Mouse (Mus musculus): ENCODE data around the gene Zfp526.

DNA sequence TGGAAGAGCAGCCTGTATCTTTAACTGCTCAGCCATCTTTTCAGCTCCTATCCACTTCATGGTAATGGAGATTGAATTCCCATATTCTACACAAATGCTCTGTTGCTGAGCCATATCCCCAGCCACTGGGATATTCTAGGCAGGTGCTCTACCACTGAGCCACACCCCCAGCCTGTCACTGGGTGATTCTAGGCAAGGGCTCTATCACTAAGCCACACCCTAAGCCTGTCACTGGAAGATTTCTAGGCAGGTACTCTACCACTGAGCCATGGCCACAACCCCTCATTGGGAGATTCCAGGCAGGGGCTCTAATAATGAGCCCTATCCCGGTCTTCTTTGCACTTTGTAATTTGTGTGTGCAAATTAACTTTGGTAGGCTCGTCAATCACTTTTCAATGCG, 26.1 kb upstream of the Zfp526 start:
- TF ChIP-seq CTCF (IDR thresholded peaks at IDR 0.05; ENCODE audit: low read depth, low read length) (no peak), GATA1 (IDR thresholded peaks at IDR 0.05; ENCODE audit: borderline replicate concordance, low read length) (no peak), TAL1 (conservative IDR thresholded peaks at IDR 0.05; ENCODE audit: low read depth, low read length) (no peak), POLR2AphosphoS5 (IDR thresholded peaks at IDR 0.05; ENCODE audit: insufficient replicate concordance, low read depth, low read length) (no peak)

Measured in G1E (cell line).